Mouse (Mus musculus): ENCODE results near the gene Mdm2.

DNA sequence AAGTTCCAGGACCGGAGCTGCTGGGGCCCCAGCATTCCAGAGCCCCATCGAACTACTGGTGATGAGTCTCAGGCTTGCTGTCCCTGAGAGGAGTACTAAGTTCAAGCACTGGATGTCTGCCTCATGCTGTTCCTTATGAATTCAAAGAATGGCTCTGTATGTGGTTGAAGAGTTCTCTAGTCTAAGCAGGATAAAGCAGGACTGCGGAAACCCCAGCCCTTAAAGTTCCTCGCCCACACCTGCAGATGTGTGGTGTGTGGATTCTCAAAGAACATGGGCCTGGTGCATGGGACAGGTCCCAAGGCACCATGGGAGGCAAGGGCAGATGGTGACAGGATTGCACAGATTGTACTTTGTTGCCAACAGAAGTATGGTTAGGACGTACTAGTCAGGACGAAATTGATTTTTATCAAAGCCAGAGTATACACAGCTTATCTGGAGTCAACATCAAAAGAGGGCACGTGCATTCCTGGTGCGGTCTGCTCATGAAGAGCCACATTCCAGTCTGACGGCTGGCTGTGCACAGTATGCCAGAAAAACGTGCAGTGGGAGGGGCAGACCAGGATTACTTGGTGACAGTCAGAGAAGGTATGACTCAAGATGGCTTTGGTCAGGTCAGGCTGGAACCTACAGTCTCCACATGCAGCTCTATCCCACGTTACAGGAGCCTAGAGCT lies 18.7 kb upstream of the Mdm2 start:
- TF ChIP-seq CTCF (IDR thresholded peaks at IDR 0.05; ENCODE audit: extremely low read depth, insufficient read length, insufficient replicate concordance, low read depth, low read length), result no peak
- TF ChIP-seq POLR2A (IDR thresholded peaks at IDR 0.05; ENCODE audit: low read depth, low read length), result no peak
